Mouse (Mus musculus) c-Kit-positive CD71-negative TER-119-negative erythroid progenitor cells, embryonic 14.5 days (primary cell): Measurements from ENCODE around the gene Tmem120a.

Experiments
- DNase-seq: peaks from one replicate; pipeline ENCODE4 v3.0.0-alpha.2; 2013; ENCODE audit warnings: low read depth

Tmem120a gene

GRCm38 (mm10) chr5:135743741-135744609 is at the start of gene Tmem120a:
Gene Tmem120a (minus strand): TSS chr5:135744448.
- peak; percentile 87 for DNase-seq

- no peak for DNase-seq
These were observed 38.7 kb upstream of the Tmem120a start for GRCm38 (mm10) chr5:135782901-135783300.

GRCm38 (mm10) chr5:135780331-135780730 is 36.1 kb upstream of the Tmem120a start:
- DNase-seq: no peak

DNA sequence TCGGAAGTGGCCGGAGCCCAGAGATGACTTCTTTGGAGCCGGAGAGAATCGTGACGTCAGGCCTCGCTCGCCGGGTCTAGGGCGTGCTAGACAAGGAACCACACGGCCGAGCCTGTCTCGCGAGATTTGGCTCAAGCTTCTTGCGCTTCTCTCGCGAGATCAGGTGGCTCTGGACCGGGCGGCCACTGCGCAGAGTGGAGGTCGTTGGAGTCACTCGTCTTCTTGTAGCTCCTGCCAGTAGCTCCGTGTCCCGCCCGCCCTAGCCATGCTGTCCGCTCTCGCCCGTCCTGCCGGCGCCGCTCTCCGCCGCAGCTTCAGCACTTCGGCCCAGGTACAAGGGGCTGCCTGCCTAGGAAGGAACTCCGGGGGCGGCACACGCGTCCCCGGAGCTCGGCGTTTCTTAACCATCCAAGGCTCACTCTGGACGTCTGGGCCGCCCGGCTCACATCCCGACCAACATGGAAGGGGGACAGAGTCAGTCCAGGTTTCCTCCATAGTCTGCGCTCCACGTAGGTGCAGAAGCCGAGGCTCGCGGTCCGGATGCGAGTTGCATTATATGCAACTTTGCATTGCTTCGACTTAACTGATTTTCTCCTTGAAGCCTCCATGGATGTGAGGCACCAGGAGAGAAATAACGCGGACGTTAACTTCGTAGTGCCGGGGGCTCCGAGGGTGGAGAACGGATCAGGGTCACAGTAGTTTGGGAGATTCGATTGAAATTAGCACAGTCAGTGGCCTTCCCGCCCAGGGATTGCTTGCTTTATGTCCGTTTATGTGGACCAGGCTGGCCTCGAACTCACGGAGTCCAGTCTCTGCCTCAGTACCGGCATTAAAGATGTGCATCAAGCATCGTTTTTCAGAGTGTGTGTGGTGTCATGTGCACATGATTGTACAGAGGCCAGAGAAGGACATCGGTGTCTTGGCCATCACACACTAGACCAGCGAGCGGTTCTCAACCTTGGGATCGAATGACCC is 34.5 kb upstream of the Tmem120a start, which contains the start of gene Mdh2:
TSS of gene Mdh2 (plus strand) at position 10 of the 975 bp plus-strand sequence.
- peak; percentile 100 for DNase-seq

- DNase-seq: no peak
These were observed 33.7 kb upstream of the Tmem120a start, which contains the start of gene Styxl1 for GRCm38 (mm10) chr5:135777796-135778470. Gene Styxl1 (minus strand): TSS chr5:135778385.

- DNase-seq: no peak
These were observed 32.3 kb upstream of the Tmem120a start for GRCm38 (mm10) chr5:135776546-135776945.

- DNase-seq: no peak
These were observed 28.3 kb upstream of the Tmem120a start for GRCm38 (mm10) chr5:135772519-135772918.

DNA sequence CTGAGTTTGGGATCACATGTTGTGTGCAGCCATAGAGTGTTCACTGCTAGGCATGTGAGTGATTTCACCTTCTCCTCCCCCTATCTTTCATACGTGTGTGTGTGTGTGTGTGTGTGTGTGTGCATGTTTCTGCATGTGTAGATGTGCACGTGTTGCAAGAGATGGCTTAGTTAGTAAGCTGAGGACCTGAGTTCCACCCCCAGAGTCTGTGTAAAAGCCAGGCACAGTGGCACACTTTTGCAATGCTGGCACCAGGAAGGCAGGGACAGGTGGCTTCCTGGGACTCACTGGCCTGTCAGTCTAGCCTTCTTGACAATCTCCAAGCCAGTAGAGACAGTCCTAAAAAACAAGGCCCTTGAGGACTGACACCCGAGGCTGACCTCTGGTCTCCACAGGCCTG is 20.7 kb upstream of the Tmem120a start:
- DNase-seq: no peak

- peak; percentile 59 for DNase-seq
These were observed 19.3 kb upstream of the Tmem120a start for GRCm38 (mm10) chr5:135763526-135763925.

DNA sequence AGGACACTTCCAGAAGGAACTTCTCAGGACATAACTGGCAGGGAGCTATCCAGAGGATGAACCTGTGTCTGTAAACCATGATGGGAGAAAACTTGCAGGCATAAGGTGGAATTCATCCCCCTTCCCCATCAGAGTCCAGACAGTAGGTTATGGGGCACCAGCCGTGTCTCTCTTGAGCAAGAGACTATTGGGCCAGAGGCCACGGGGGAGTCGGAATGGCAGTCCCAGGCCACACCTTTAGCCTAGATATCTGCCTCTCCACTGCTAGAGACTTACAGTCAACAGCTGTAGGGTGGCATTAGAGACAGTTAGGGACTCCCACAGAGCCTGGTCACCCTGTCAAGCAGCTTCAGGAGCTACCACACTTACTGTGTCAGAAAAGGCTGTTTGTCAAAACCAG is 17.6 kb upstream of the Tmem120a start:
- DNase-seq: no peak

GRCm38 (mm10) chr5:135751595-135751994 is 7.3 kb upstream of the Tmem120a start:
- no peak for DNase-seq

DNA sequence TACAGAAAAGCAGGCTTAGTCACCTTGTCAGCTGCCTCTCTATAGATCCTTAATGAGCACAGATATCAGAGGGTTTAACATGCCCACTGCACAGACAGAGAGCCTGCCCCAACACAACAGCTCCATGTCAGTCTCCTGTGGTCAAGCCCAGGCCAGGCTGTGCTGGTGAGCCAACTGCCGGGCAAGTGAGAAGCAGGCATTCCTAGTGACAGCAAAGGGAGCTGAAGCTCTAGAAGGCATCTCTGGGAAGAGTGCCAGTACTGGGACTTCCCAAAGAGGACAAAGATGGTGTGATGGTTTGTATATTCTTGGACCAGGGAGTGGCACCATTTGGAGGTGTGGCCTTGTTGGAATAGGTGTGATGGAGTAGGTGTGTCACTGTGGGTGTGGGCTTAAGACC is 6.8 kb upstream of the Tmem120a start:
- no peak for DNase-seq

GRCm38 (mm10) chr5:135744742-135745141 is 494 bp upstream of the Tmem120a start:
- DNase-seq: no peak

GRCm38 (mm10) chr5:135742941-135743740 is 1.1 kb downstream of the Tmem120a start:
- no peak for DNase-seq

DNA sequence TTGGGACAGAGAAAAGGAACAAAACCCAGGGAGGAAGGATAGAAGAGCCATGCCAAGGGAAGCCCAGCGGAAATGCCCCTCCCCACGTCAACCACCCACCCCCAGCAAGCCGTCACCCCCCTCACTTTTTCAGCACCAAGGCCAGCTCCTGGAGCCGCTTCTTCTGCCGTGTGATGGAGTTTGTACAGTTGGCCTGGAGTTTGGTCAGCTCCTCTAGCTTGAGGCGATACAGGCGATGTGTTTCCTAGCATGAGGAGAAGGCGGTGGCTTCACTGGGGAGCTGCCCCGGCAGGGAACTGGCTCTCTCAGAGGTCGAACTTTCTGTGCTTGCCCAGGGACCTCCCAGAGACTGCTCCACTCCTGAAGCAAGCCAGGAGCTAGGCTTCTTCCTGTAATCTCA is 2.1 kb downstream of the Tmem120a start:
- no peak for DNase-seq

DNA sequence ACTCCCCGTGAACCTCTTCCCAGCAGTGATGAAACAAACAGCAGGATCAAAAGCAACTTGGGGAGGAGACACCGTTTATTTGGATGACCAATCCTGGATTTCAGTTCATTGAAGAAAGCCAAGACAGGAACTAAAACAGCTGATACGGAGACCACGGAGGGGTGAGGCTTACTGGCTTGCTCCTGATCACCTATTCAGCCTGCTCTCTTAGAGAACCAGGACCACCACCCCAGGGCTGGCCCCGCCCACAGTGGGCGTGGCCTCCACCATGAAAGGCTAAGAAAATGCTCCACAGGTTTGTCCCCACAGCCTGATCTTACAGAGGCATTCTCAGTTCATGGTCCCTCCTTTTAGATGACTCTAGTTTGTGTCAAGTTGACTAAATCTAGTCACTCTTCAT is 6.0 kb downstream of the Tmem120a start:
- DNase-seq: no peak

- DNase-seq: no peak
These were observed 7.1 kb downstream of the Tmem120a start for GRCm38 (mm10) chr5:135737154-135737553.

GRCm38 (mm10) chr5:135736544-135736943 is 7.7 kb downstream of the Tmem120a start:
- DNase-seq: no peak

DNA sequence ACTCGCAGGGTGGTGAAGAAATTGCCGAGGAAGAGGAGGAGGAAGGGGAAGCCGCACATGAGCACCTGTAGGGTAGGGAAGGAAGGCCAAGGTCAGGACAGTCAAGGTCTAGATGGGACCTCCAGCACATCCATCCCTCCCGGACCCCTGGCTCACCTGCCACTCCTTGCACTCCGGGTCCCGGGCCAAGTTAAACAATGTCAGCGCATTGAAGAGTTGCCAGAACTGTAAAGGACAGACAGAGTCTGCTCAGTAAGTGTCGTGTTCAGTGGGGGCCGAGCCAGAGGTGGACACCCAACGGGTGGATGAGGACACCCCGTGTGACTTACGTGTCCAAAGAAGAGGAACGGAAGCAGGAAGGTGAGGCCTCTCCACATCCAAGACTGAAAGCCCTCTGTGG is 8.5 kb downstream of the Tmem120a start:
- DNase-seq: no peak

DNA sequence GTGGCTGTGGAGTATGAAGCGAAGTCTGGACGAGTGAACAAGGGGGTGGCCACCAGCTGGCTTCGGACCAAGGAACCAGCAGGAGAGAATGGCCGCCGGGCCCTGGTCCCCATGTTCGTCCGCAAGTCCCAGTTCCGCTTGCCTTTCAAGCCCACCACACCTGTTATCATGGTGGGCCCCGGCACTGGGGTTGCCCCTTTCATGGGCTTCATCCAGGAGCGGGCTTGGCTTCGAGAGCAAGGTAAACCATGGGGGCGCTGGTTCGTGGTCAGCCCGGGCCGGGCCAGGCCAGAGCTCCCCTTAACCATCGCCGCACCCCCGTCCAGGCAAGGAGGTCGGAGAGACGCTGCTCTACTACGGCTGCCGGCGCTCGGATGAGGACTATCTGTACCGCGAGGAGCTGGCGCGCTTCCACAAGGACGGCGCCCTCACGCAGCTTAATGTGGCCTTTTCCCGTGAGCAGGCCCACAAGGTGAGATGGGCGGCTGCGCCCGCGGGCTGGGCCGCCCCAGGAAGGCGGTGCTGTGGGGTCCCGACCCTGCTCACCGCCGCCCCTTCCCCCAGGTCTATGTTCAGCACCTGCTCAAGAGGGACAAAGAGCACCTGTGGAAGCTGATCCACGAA is 10.1 kb downstream of the Tmem120a start:
- no peak for DNase-seq

- DNase-seq: no peak
These were observed 11.2 kb downstream of the Tmem120a start for GRCm38 (mm10) chr5:135733071-135733470.
